Mouse (Mus musculus) midbrain, postnatal 0 days (tissue): ENCODE results near the gene Bcl10. TPM values are rescaled to one million over a fixed set of nuclear protein-coding genes. Genes with fewer than 3 reads are reported as not detected.

Source experiments
- ATAC-seq: fragments of 200-750 bp; cut with Nextera tagmentation; 2 replicates; pipeline ENCODE4 v1.8.0; 2017; ENCODE audit warnings: moderate number of reproducible peaks, mild to moderate bottlenecking, moderate TSS enrichment, moderate library complexity; ENCODE audit not compliant: low FRiP score
- DNase-seq: peaks from one replicate; pipeline ENCODE4 v3.0.0-alpha.2; 2015; ENCODE audit warnings: low spot score
- H3K27ac ChIP-seq: fragments of 300-500 bp; sonication (generic); 2 replicates; pipeline ENCODE4 v1.5.1; 2014; ENCODE audit warnings: low read depth, mild to moderate bottlenecking, low read length, mixed read lengths
- H3K27me3 ChIP-seq: fragments of 300-500 bp; sonication (generic); 2 replicates; pipeline ENCODE4 v1.6.1; 2014; ENCODE audit warnings: low read length, control low read depth, mixed read lengths; ENCODE audit not compliant: insufficient read depth
- H3K36me3 ChIP-seq: fragments of 300-500 bp; sonication (generic); 2 replicates; pipeline ENCODE4 v1.6.1; 2014; ENCODE audit warnings: low read length, control low read depth, mixed read lengths; ENCODE audit not compliant: insufficient read depth
- H3K4me1 ChIP-seq: fragments of 300-500 bp; sonication (generic); 2 replicates; pipeline ENCODE4 v1.6.1; 2014; ENCODE audit warnings: mild to moderate bottlenecking, control low read depth, antibody characterized with exemption, low read length, mixed read lengths; ENCODE audit not compliant: insufficient read depth
- H3K4me2 ChIP-seq: fragments of 300-500 bp; sonication (generic); 2 replicates; pipeline ENCODE4 v1.6.1; 2014; ENCODE audit warnings: low read depth, mild to moderate bottlenecking, low read length, mixed read lengths; ENCODE audit not compliant: poor library complexity, severe bottlenecking
- H3K4me3 ChIP-seq: fragments of 300-500 bp; sonication (generic); 2 replicates; pipeline ENCODE4 v1.5.1; 2014; ENCODE audit warnings: low read depth, mild to moderate bottlenecking, low read length, moderate library complexity
- H3K9ac ChIP-seq: fragments of 300-500 bp; sonication (generic); replicated peaks from 2 replicates; pipeline ENCODE4 v1.6.1; 2014; ENCODE audit warnings: mild to moderate bottlenecking, low read length, moderate library complexity, mixed read lengths; ENCODE audit not compliant: poor library complexity, severe bottlenecking
- H3K9me3 ChIP-seq: fragments of 300-500 bp; sonication (generic); 2 replicates; pipeline ENCODE4 v1.6.1; 2016; ENCODE audit warnings: low read length, control low read depth
- CTCF ChIP-seq: IDR thresholded peaks from 2 replicates; pipeline ENCODE4 v1.5.1; 2016; ENCODE audit warnings: antibody characterized with exemption, mild to moderate bottlenecking
- WGBS: fragments of 180-500 bp; shearing (Covaris S2); extraction: QIAGEN DNeasy Blood & Tissue Kit; methylation state at CpG from one replicate; pipeline ENCODE4 v1.1.7; 2014; 5-methylcytosine and 5-hydroxymethylcytosine counted together
- polyA plus RNA-seq: library from polyadenylated mRNA; unstranded; fragments of >200 nt; fragmentation: Nextera tagmentation; extraction: Ambion mirVana; gene quantifications from 2 replicates; pipeline ENCODE4 v1.2.1, GENCODE M21; 2015
- total RNA-seq: library from RNA; depleted of rRNA; stranded (reverse); fragments of >200 nt; gene quantifications from 2 replicates; pipeline ENCODE4 v1.2.3, GENCODE M21; 2014

Bcl10 gene
- total and polyA plus RNA-seq, 2 experiments from 2014 or later, result 19.4 to 33.3 TPM

DNA sequence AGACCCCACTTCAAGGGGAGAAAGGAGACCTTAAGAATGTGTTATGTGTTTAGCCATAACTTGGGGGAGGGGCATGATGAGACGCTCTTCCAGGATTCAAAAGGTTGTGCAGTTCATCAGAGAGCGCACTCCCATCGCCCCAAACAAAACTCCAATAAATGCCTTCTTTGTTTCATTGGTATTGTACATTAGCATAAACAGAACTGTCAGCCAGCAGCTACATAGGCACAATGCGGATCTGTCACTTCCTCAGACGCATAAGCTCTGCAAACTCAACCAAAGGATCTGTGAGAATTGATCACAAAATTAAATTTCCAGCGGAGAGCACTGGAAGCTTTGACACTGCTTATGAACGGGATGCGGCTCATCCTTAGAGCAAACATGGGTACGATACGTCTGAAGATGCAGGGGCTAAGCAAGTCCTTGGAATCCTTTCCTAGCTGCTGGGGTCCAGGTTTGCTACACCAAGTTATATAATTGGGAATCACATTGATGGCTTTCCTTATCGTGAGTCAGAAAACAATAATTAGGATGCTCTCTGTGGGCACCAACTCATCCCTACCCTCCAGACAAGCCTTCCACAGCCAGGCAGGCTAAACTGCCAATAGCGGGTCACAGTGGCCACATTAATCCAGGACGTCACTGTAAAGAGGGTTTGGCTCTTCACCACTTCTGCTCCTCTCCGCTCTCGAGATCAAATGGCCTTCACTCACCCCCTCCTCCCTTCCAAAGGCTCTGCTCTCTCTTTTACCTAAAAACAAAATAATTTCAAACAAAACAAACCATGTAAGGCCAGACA, 40.3 kb upstream of the Bcl10 start:
- Histone ChIP-seq H3K9me3 (no peaks in the 10 kb centered on the region), H3K4me2 (no peak overlapping the region), H3K4me3 (no peak overlapping the region), H3K27me3 (no peaks in the 10 kb centered on the region), H3K36me3 (no peaks in the 10 kb centered on the region), H3K9ac (no peak overlapping the region), H3K27ac (peak overlapping the region; percentile 62), H3K4me1 (no peaks in the 10 kb centered on the region)
- DNase-seq (no peak), ATAC-seq (no peak)
- TF ChIP-seq CTCF, result no peak
- 60% methylated on average over 15 of the region's 15 CpGs for WGBS

DNA sequence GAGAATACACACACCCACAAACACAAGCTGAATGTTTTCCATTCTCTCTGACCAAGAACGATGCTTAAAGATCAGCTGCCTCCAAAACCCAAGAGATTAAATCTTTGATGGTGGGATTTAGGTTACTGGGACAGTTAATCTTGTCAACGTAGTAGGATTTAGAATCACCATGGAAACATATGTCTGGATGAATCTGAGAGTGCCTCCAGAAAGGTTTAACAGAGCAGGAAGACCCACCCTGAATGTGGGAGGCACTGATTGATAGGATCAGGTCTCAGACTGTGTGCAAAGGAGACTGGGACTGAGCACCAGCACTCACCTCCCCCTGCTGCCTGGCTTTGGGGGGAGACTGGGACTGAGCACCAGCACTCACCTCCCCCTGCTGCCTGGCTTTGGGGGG, 39.4 kb upstream of the Bcl10 start:
- H3K27me3 ChIP-seq, result no peaks in the 10 kb centered on the region
- no peaks in the 10 kb centered on the region for H3K9me3 ChIP-seq
- no peaks in the 10 kb centered on the region for H3K4me1 ChIP-seq
- DNase-seq (peak; percentile 29), ATAC-seq (peak; percentile 59; the same call in 1 of the 2 replicates)
- H3K4me2 ChIP-seq, result no peak overlapping the region
- no peaks in the 10 kb centered on the region for H3K36me3 ChIP-seq
- no peak overlapping the region for H3K9ac ChIP-seq
- 11% methylated on average over 2 of the region's 2 CpGs for WGBS
- TF ChIP-seq CTCF, result no peak
- no peak overlapping the region for H3K4me3 ChIP-seq
- no peak overlapping the region; the same call in 1 of the 2 replicates for H3K27ac ChIP-seq

DNA sequence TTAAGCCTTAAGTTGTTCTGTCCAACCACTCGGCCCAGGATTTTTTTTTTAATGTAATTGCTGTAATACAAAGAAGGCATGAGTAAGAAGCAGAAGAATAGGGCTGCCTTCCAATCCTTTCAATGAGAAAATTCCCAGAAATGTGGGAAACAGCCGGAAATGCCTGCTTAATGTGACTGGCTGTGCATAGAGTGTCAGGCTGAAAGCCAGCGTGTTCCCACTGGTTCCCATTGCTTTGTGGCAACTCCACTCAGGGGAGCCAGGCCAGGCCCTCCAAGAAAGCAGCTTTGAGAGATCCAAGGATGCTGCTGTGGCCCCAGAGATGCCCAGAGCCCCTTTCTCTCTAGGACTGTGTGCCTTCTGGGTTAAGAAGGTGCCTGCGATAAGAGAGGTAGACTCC, 37.2 kb upstream of the Bcl10 start:
- H3K4me1 ChIP-seq, result no peaks in the 10 kb centered on the region
- no peak overlapping the region for H3K9ac ChIP-seq
- TF ChIP-seq CTCF, result no peak
- no peak overlapping the region for H3K4me2 ChIP-seq
- H3K4me3 ChIP-seq, result no peak overlapping the region
- no peaks in the 10 kb centered on the region for H3K27me3 ChIP-seq
- H3K36me3 ChIP-seq, result no peaks in the 10 kb centered on the region
- WGBS, result 57% methylated on average over 4 of the region's 4 CpGs
- 0 out of 2 replicates have a peak overlapping the region, but pooled peaks have one; percentile 13 for H3K27ac ChIP-seq
- DNase-seq (peak; percentile 65), ATAC-seq (no peak)
- no peaks in the 10 kb centered on the region for H3K9me3 ChIP-seq

DNA sequence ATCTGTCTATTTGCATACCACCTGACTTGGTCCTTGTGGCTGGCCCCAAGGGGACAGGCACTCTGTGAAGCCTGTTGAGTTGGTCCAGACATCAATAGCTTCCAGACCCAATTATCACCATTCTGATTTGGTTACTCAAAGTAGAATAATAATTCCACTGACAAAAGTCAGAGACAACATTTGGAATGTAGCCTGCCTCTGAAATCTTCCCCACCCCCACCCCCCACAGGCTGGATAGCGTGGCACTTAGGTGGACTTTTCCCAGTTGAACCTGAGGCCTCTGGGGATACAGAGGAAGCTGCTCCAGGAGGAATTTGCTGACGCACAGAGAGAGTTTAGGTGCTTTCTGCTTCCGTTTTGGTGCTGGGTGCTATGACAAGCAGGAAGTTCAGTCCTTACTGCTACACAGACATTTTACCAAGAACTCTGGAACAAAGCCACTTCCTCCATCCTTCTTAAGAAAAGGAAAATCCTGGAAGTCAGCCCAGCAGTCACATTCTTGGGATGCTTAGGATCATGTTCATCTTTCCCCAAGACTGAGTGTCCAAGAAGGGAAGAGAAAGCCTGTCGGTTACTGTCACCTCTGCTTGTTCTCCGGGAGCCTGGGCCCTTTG, 36.6 kb upstream of the Bcl10 start:
- no peaks in the 10 kb centered on the region for H3K4me1 ChIP-seq
- ATAC-seq (no peak), DNase-seq (no peak)
- H3K27ac ChIP-seq, result 0 out of 2 replicates have a peak overlapping the region, but pooled peaks have one; percentile 13
- no peaks in the 10 kb centered on the region for H3K27me3 ChIP-seq
- H3K36me3 ChIP-seq, result no peaks in the 10 kb centered on the region
- TF ChIP-seq CTCF, result no peak
- no peak overlapping the region for H3K9ac ChIP-seq
- 68% methylated on average over 5 of the region's 5 CpGs for WGBS
- no peak overlapping the region for H3K4me3 ChIP-seq
- no peak overlapping the region for H3K4me2 ChIP-seq
- no peaks in the 10 kb centered on the region for H3K9me3 ChIP-seq

DNA sequence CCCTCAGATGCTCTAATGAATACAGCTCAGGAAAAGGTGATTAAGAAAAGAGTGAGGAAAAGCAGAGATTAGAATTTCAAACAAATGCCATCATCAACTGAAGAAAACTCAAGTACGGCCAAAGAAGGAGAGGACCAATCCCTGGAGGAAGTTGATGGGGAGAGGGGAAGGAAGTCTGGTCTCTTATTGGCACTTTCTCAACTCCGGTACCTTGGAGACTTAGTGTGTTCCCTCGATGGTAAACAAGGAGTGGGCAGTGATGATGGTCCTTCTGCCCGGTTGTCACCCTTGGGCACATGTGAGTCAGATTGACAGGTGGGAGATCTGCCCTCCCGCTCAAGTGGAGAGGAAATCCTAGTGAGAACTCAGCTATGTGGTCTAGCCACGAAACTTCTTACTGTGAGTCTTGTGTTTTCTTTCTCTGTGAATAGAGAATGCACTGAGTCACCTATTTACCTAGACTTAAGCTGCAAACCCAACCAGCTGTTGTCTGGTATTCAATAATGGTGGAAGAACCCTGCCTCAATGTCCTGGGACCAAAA, 35.1 kb upstream of the Bcl10 start:
- H3K4me2 ChIP-seq, result no peak overlapping the region
- no peak for DNase-seq
- WGBS, result 84% methylated on average over 6 of the region's 6 CpGs
- no peak overlapping the region for H3K9ac ChIP-seq
- no peak for TF ChIP-seq CTCF
- no peaks in the 10 kb centered on the region for H3K4me1 ChIP-seq
- H3K9me3 ChIP-seq, result no peaks in the 10 kb centered on the region
- H3K27ac ChIP-seq, result no peak overlapping the region
- H3K36me3 ChIP-seq, result no peaks in the 10 kb centered on the region
- no peak overlapping the region for H3K4me3 ChIP-seq
- H3K27me3 ChIP-seq, result no peaks in the 10 kb centered on the region
- ATAC-seq, result no peak
